Mouse (Mus musculus): ENCODE measurements around the gene Dnajb7. TPM values are rescaled to one million over a fixed set of nuclear protein-coding genes. Genes with fewer than 3 reads are reported as not detected.
"Not testable (repeated sequence)": the region's sequence is repeated elsewhere in the genome, so short reads cannot be mapped to it uniquely, and the experiment has no call there.

Dnajb7 gene
- 2.5 TPM in 2 replicates for polyA plus RNA-seq (2016; fragmentation: Nextera tagmentation; extraction: Ambion mirVana)

DNA sequence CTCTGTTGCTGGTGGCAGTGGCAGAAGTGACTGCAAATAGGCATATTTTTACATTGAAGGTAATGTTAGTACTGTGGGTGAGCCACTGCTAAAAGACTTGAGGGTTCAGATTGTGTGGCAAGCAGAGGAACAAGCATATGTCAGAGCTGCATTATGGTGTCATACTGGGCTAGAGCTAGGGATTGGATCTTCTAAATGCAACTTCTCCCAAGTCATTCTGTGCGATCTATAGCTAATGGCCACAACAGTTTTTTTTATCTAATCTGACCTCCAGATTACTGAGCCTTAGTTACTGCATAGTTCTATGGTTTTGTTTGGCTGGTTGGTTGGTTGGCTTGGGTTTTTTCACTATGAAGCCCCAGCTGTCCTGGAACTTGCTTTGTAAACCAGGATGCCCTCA is at the start of gene Dnajb7:
Gene Dnajb7, minus strand, starts transcription at position 101 of the 400 bp plus-strand sequence.
- no peaks in the 10 kb centered on the region for H3K4me1 ChIP-seq
- H3K27ac ChIP-seq, result no peak within 1 kb of the TSS
- no peak for DNase-seq (ENCODE audit: extremely low spot score, low spot score)
- 96% methylated on average over 1 of the region's 1 CpGs for WGBS
- H3K9me3 ChIP-seq, result no peaks in the 10 kb centered on the region
- H3K4me3 ChIP-seq, result no peak within 1 kb of the TSS
- H3K36me3 ChIP-seq (replicated peaks), result peaks cover 2% of the 10 kb centered on the region; the same call in 1 of the 2 replicates
- H3K27me3 ChIP-seq (ENCODE audit: poor library complexity, severe bottlenecking), result no peaks in the 10 kb centered on the region

GRCm38 (mm10) chr15:81448463-81448862 is 40.4 kb upstream of the Dnajb7 start:
- Histone ChIP-seq H3K27ac (no peak overlapping the region), H3K36me3 (replicated peaks) (peaks cover 68% of the 10 kb centered on the region), H3K4me1 (no peaks in the 10 kb centered on the region), H3K9me3 (no peaks in the 10 kb centered on the region), H3K4me3 (no peak overlapping the region), H3K27me3 (ENCODE audit: poor library complexity, severe bottlenecking) (no peaks in the 10 kb centered on the region)
- 50% methylated on average over 3 of the region's 3 CpGs for WGBS
- peak; percentile 38 for DNase-seq (ENCODE audit: extremely low spot score, low spot score)

DNA sequence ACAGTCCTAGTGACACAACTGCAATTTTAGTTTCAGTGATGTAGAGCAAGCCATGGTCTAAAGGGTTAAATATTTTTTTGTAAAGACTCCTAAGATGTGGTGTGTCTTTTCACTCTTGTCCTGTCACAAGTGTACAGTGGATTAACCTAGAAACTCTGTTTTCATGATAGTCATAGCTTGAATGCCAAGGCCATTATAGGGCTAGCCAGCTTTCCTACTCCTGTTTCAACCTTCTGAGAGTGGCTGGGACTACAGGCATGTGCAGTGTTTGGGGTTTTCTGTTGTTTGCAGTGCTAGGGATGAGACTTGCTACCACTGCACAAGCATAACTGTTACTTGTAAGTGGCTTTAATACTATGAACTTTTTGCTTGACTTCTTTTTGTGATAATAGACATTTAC is 31.1 kb upstream of the Dnajb7 start:
- Histone ChIP-seq H3K4me1 (no peaks in the 10 kb centered on the region), H3K9me3 (no peaks in the 10 kb centered on the region), H3K27ac (no peak overlapping the region), H3K4me3 (no peak overlapping the region), H3K27me3 (ENCODE audit: poor library complexity, severe bottlenecking) (no peaks in the 10 kb centered on the region), H3K36me3 (replicated peaks) (peaks cover 49% of the 10 kb centered on the region)
- no peak for DNase-seq (ENCODE audit: extremely low spot score, low spot score)

GRCm38 (mm10) chr15:81438345-81438744 is 30.2 kb upstream of the Dnajb7 start:
- no peak overlapping the region for H3K4me3 ChIP-seq
- no peaks in the 10 kb centered on the region for H3K4me1 ChIP-seq
- H3K36me3 ChIP-seq (replicated peaks), result peaks cover 45% of the 10 kb centered on the region
- whole genome bisulfite sequencing, result 97% methylated on average over 1 of the region's 1 CpGs
- no peaks in the 10 kb centered on the region for H3K27me3 ChIP-seq (ENCODE audit: poor library complexity, severe bottlenecking)
- no peak for DNase-seq (ENCODE audit: extremely low spot score, low spot score)
- no peak overlapping the region for H3K27ac ChIP-seq
- H3K9me3 ChIP-seq, result no peaks in the 10 kb centered on the region

- 88% methylated on average over 1 of the region's 1 CpGs for WGBS
- no peaks in the 10 kb centered on the region for H3K4me1 ChIP-seq
- H3K4me3 ChIP-seq, result no peak overlapping the region
- H3K9me3 ChIP-seq, result no peaks in the 10 kb centered on the region
- no peak overlapping the region for H3K27ac ChIP-seq
- peaks cover 57% of the 10 kb centered on the region for H3K36me3 ChIP-seq (replicated peaks)
- H3K27me3 ChIP-seq (ENCODE audit: poor library complexity, severe bottlenecking), result no peaks in the 10 kb centered on the region
- no peak for DNase-seq (ENCODE audit: extremely low spot score, low spot score)
Observed at GRCm38 (mm10) chr15:81431195-81431594, 23.1 kb upstream of the Dnajb7 start.

DNA sequence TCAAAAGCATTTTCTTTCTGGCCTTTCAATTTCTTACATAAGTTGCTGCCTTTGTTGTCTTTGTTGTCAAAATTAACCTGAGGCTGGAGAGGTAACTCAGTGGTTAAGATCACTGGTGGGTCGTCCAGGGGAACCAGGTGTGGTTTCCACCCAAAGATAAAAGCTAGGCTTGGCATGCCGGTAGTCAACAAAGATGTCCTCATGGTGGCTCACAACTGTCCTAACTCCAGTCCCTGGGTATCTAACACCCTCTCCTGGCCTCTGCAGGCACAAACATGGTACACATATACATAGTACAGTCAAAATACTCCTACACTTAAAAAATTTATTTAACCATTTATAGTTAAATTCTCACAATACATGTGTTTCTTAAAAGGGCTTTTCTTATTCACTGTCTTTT is 19.8 kb upstream of the Dnajb7 start:
- Histone ChIP-seq H3K27me3 (ENCODE audit: poor library complexity, severe bottlenecking) (no peaks in the 10 kb centered on the region), H3K36me3 (replicated peaks) (peaks cover 51% of the 10 kb centered on the region), H3K27ac (no peak overlapping the region), H3K4me3 (no peak overlapping the region), H3K4me1 (no peaks in the 10 kb centered on the region), H3K9me3 (no peaks in the 10 kb centered on the region)
- WGBS, result 94% methylated on average over 2 of the region's 2 CpGs
- no peak for DNase-seq (ENCODE audit: extremely low spot score, low spot score)

DNA sequence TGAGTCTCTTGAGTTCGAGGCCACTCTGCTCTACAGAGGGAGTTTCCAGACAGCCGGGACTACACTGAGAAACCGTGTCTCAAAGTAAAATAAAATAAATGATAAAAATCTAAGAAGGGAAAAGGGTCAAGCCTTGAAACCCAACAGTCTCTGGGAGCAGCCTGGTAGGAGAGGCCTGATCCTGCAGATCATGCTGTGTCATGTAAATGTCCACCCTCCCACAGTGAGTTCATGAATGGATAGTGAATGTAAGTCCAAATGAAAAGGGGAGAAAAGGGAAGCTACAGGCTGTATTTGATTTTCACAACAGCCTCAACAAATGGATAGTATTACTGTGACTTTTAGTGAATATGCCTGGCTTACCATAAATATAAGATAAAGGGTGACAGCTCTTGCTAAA is 17.2 kb upstream of the Dnajb7 start:
- DNase-seq (ENCODE audit: extremely low spot score, low spot score), result no peak
- no peak overlapping the region for H3K27ac ChIP-seq
- no peak overlapping the region for H3K4me3 ChIP-seq
- no peaks in the 10 kb centered on the region for H3K27me3 ChIP-seq (ENCODE audit: poor library complexity, severe bottlenecking)
- WGBS, result 85% methylated on average over 3 of the region's 3 CpGs
- peaks cover 25% of the 10 kb centered on the region for H3K36me3 ChIP-seq (replicated peaks)
- peaks cover 15% of the 10 kb centered on the region; the same call in 1 of the 2 replicates for H3K4me1 ChIP-seq
- no peaks in the 10 kb centered on the region for H3K9me3 ChIP-seq

- no peak for DNase-seq (ENCODE audit: extremely low spot score, low spot score)
- Histone ChIP-seq H3K9me3 (no peaks in the 10 kb centered on the region), H3K27ac (no peak overlapping the region), H3K36me3 (replicated peaks) (peaks cover 9% of the 10 kb centered on the region), H3K4me3 (no peak overlapping the region), H3K27me3 (ENCODE audit: poor library complexity, severe bottlenecking) (no peaks in the 10 kb centered on the region), H3K4me1 (peaks cover 17% of the 10 kb centered on the region)
- 86% methylated on average over 7 of the region's 7 CpGs for WGBS
Observed at GRCm38 (mm10) chr15:81422156-81422681, 14.1 kb upstream of the Dnajb7 start.

DNA sequence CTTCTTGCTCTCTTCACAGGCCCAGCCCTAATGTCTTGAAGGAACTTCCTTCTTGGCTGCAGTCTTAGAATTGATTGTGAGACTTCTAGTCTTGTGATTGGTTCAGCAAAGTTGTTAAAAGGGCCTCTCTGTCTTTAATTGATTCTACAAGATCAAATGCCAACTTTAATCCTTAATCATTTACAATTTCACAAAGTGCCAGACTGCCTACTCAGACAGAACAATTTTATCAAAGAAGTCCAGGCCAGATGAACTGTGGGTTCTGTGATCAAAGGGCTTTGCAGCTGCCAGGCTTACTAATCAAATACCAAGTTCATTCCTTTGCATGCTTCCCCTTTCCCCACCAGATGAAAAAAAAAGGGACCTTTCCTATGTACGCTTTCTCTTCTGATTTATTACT is 13.4 kb upstream of the Dnajb7 start:
- WGBS, result 85% methylated on average over 1 of the region's 1 CpGs
- H3K9me3 ChIP-seq, result no peaks in the 10 kb centered on the region

DNA sequence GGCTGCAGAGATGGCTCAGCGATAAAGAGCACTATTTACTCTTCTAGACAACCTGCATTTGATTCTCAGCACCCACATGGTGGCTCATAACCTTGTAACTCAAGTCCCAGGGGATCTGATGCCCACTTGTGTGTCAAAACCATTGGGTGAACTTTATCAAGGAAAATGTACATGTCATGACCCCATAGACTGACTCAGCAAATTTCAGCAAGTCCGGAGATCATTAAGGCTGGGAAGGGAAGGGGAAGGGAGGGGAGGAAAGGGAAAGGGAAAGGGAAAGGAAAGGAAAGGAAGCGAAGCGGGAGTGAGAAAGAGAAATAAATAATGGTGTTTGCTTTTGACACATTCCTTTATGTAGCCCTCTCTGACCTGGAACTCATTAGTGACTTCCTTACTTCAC is 10.0 kb upstream of the Dnajb7 start:
- no peak for DNase-seq (ENCODE audit: extremely low spot score, low spot score)
- no peaks in the 10 kb centered on the region for H3K27me3 ChIP-seq (ENCODE audit: poor library complexity, severe bottlenecking)
- H3K9me3 ChIP-seq, result no peaks in the 10 kb centered on the region
- H3K27ac ChIP-seq, result no peak overlapping the region
- WGBS, result 93% methylated on average over 4 of the region's 4 CpGs
- peaks cover 17% of the 10 kb centered on the region for H3K36me3 ChIP-seq (replicated peaks)
- no peak overlapping the region for H3K4me3 ChIP-seq
- peaks cover 28% of the 10 kb centered on the region for H3K4me1 ChIP-seq

More for the DNA sequence above, 13.4 kb upstream of the Dnajb7 start:
- Histone ChIP-seq H3K4me1 (peaks cover 24% of the 10 kb centered on the region), H3K27me3 (ENCODE audit: poor library complexity, severe bottlenecking) (no peaks in the 10 kb centered on the region), H3K4me3 (no peak overlapping the region), H3K27ac (no peak overlapping the region), H3K36me3 (replicated peaks) (peaks cover 8% of the 10 kb centered on the region)
- DNase-seq (ENCODE audit: extremely low spot score, low spot score), result no peak

- H3K9me3 ChIP-seq; H3K27me3 ChIP-seq (ENCODE audit: poor library complexity, severe bottlenecking): not testable (repeated sequence)
- 11% methylated on average over 22 of the region's 22 CpGs for WGBS
- H3K4me3 ChIP-seq, result peak overlapping the region; percentile 35
- peak; percentile 67 for DNase-seq (ENCODE audit: extremely low spot score, low spot score)
- H3K27ac ChIP-seq, result peak overlapping the region; percentile 77
- H3K36me3 ChIP-seq (replicated peaks), result peaks cover 17% of the 10 kb centered on the region
- H3K4me1 ChIP-seq, result peaks cover 23% of the 10 kb centered on the region
Observed at GRCm38 (mm10) chr15:81416763-81417310, 8.7 kb upstream of the Dnajb7 start.

- no peak overlapping the region for H3K4me3 ChIP-seq
- DNase-seq (ENCODE audit: extremely low spot score, low spot score), result no peak
- H3K27me3 ChIP-seq (ENCODE audit: poor library complexity, severe bottlenecking), result no peaks in the 10 kb centered on the region
- H3K27ac ChIP-seq, result no peak overlapping the region
- H3K9me3 ChIP-seq, result no peaks in the 10 kb centered on the region
- 89% methylated on average over 3 of the region's 3 CpGs for WGBS
- peaks cover 12% of the 10 kb centered on the region for H3K4me1 ChIP-seq
- H3K36me3 ChIP-seq (replicated peaks), result peaks cover 7% of the 10 kb centered on the region; the same call in 1 of the 2 replicates
Observed at GRCm38 (mm10) chr15:81405008-81405407, 3.1 kb downstream of the Dnajb7 start.

- WGBS, result under 1% methylated on average over 50 of the region's 50 CpGs
- H3K27me3 ChIP-seq (ENCODE audit: poor library complexity, severe bottlenecking), result no peaks in the 10 kb centered on the region
- peaks cover 30% of the 10 kb centered on the region for H3K4me1 ChIP-seq
- H3K9me3 ChIP-seq, result no peaks in the 10 kb centered on the region
- H3K27ac ChIP-seq, result peak within 1 kb of the TSS; percentile 97
- peaks cover 30% of the 10 kb centered on the region for H3K36me3 ChIP-seq (replicated peaks)
- peak; percentile 92 for DNase-seq (ENCODE audit: extremely low spot score, low spot score)
- peak within 1 kb of the TSS; percentile 90 for H3K4me3 ChIP-seq
Observed at GRCm38 (mm10) chr15:81399638-81400315, 8.3 kb downstream of the Dnajb7 start, which contains the start of the genes St13 and Xpnpep3. Gene St13, minus strand, starts transcription at chr15:81400077. Gene Xpnpep3, plus strand, starts transcription at chr15:81400138.
